Mouse (Mus musculus): Measurements from ENCODE around the gene Rcor1.

Rcor1 gene

GRCm38 (mm10) chr12:111021138-111021537, 18.0 kb upstream of the Rcor1 start:
- no peak for DNase-seq (ENCODE audit: low read depth)

- DNase-seq (ENCODE audit: low read depth): no peak
These were observed 17.6 kb upstream of the Rcor1 start for GRCm38 (mm10) chr12:111021577-111021976.

- no peak for DNase-seq (ENCODE audit: low read depth)
These were observed 10.7 kb upstream of the Rcor1 start for GRCm38 (mm10) chr12:111028176-111029167.

- no peak for DNase-seq (ENCODE audit: low read depth)
These were observed 9.8 kb upstream of the Rcor1 start for GRCm38 (mm10) chr12:111029291-111029890.

- no peak for DNase-seq (ENCODE audit: low read depth)
These were observed 6.3 kb upstream of the Rcor1 start for GRCm38 (mm10) chr12:111032839-111033238.

- DNase-seq (ENCODE audit: low read depth): peak; percentile 69
These were observed 3.8 kb upstream of the Rcor1 start for GRCm38 (mm10) chr12:111035182-111035824.

GRCm38 (mm10) chr12:111036198-111036775, 2.9 kb upstream of the Rcor1 start:
- DNase-seq (ENCODE audit: low read depth): no peak

- no peak for DNase-seq (ENCODE audit: low read depth)
These were observed 1.6 kb upstream of the Rcor1 start for GRCm38 (mm10) chr12:111037241-111038180.

GRCm38 (mm10) chr12:111038231-111038975, 748 bp upstream of the Rcor1 start:
- no peak for DNase-seq (ENCODE audit: low read depth)

- DNase-seq (ENCODE audit: low read depth): no peak
These were observed 800 bp downstream of the Rcor1 start for GRCm38 (mm10) chr12:111039771-111040530.

GRCm38 (mm10) chr12:111040531-111040860, 1.3 kb downstream of the Rcor1 start:
- no peak for DNase-seq (ENCODE audit: low read depth)

GRCm38 (mm10) chr12:111041196-111041595, 2.0 kb downstream of the Rcor1 start:
- no peak for DNase-seq (ENCODE audit: low read depth)

- DNase-seq (ENCODE audit: low read depth): no peak
These were observed 3.2 kb downstream of the Rcor1 start for GRCm38 (mm10) chr12:111042365-111042764.

- DNase-seq (ENCODE audit: low read depth): no peak
These were observed 5.7 kb downstream of the Rcor1 start for GRCm38 (mm10) chr12:111044880-111045279.

GRCm38 (mm10) chr12:111046866-111047265, 7.7 kb downstream of the Rcor1 start:
- DNase-seq (ENCODE audit: low read depth): no peak

GRCm38 (mm10) chr12:111048201-111048600, 9.1 kb downstream of the Rcor1 start:
- no peak for DNase-seq (ENCODE audit: low read depth)

GRCm38 (mm10) chr12:111050256-111050655, 11.1 kb downstream of the Rcor1 start:
- DNase-seq (ENCODE audit: low read depth): no peak

GRCm38 (mm10) chr12:111063361-111063760, 24.2 kb downstream of the Rcor1 start:
- no peak for DNase-seq (ENCODE audit: low read depth)

- no peak for DNase-seq (ENCODE audit: low read depth)
These were observed 25.1 kb downstream of the Rcor1 start for GRCm38 (mm10) chr12:111064220-111064619.

- no peak for DNase-seq (ENCODE audit: low read depth)
These were observed 26.2 kb downstream of the Rcor1 start for GRCm38 (mm10) chr12:111065330-111065729.

All from c-Kit-positive CD71-positive TER-119-negative erythroid progenitor cells, embryonic 14.5 days (primary cell).